Mouse (Mus musculus): ENCODE results near the gene Sult3a2. TPM values are rescaled to one million over a fixed set of nuclear protein-coding genes. Genes with fewer than 3 reads are reported as not detected.

Sult3a2 gene
- polyA plus RNA-seq (2012; rRNA removed), result not detected in 2 replicates

DNA sequence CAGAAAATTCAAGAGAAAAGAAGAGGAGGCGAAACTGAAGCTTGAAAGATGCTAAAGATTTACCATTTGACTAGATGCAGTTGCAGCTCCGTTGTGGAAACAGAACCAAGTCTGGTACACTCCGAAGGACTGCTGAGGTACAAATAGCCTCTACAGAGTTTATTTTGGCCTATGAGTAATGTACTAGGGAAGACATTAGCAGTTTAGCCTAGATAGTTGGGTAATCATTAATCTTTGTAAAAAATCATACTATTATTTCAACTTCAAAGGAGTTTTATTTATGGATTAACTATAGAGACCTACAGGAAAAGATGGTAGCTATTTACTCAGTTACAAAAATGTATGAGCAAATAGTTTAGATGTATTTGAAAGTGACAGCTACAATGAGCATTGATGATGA lies at the start of gene Sult3a2:
Gene Sult3a2 (minus strand): TSS at position 101 of the 400 bp plus-strand sequence.

Other genes with a start within 250 kb of the Sult3a2 start
- gene Clvs2, start 161.9 kb downstream of the Sult3a2 start, polyA plus RNA-seq (2012; rRNA removed), result 0.05 TPM in 1 of 2 replicates, not detected in the other
- gene Sult3a1, start 71.0 kb upstream of the Sult3a2 start, polyA plus RNA-seq (2012; rRNA removed), result not detected in 2 replicates
- gene Rsph4a, start 118.4 kb upstream of the Sult3a2 start, polyA plus RNA-seq (2012; rRNA removed), result not detected in 2 replicates
- 4.2 and 4.9 TPM in 2 replicates for gene Zup1, start 164.6 kb upstream of the Sult3a2 start, polyA plus RNA-seq (2012; rRNA removed)
- gene Rwdd1, start 232.9 kb upstream of the Sult3a2 start, polyA plus RNA-seq (2012; rRNA removed), result 36.1 and 37.6 TPM in 2 replicates